Mouse (Mus musculus) monocyte, adult 2 months (primary cell): Measurements from ENCODE around the gene Tmem102.

Source experiments
- DNase-seq, 2 experiments: peaks; one replicate each; pipeline ENCODE4 v3.0.0; 2022; ENCODE audit warnings: low spot score in 2 of 2, low read depth in 1 of 2

Tmem102 gene

DNA sequence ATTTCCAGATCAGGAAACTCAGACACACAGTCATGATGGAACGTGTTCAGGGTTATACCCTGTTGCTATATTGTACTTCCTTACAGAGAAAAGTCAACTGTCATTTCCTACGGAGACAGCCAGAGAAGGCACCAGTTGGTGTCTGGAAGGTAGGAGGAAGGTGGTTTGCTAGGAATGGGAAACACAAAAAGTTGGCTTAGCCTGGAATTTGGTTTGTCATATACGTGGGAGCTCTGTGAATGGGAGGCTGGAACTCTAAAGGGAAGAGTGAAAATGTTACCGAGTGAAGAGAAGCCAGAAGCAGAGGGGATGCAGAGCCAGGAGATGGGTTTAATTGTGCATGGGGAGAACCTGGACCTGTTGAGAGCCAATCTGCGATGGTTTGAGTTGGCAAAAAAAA, 14.0 kb downstream of the Tmem102 start:
- no peak for DNase-seq

DNA sequence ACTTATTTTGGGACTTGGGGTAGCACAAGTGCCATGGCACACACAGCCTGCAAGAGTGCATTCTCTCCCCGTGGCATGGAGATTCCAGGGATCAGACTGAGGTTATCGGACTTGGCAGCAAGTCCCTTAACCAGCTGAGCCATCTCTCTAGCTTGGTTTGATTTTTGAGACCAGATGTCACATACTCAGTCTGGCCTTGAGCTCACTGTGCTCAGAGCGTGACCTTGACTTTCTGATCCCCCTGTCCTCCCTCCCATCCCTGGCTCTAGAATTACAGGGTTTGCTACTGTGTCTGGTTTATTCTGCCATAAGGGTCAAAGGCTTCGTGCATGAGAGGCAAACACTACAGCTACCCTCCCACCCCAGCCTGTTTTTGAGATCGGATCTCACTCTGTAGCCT, 16.0 kb downstream of the Tmem102 start:
- no peak for DNase-seq

DNA sequence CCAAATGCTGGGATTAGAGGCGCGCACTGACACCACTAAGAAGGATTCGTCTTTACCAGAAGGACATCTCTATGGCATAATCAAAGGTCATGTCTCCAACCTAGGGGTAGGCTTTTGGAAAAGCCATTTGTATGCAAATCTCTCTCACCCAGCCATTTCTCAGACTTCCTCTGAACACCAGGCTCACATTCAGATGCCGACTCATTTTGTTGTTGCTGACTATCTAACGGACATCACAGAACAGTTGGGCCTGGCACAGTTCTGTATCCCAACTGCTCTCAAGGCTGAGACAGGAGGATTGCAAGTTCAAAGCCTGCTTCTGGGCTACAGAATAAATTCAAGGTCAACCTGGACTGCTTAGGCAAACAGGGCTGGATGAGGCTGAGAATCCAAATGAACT, 18.1 kb downstream of the Tmem102 start:
- no peak for DNase-seq

DNA sequence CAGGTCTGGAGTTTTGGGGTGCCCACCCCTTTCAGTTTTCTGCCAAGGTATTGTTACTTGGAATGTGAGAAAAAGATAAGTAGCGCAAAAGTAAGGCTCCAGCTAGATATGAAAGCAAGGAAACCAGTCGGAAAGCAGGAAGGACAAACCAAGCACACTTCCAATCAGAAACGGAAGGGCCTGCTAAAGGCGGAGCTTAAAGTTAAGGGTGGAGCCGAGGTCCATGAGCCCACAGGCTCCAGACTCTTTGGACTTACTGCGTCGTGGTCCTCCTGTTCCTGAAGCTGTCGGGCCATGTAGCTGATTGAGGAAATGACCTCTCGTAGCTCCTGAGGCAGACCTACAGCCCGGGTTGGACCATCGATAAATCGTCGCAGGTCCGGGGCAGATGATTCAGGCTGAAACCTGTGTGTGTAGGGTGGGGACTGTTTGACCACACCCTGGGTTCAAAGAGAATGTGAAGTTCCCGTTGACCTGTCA, 20.6 kb downstream of the Tmem102 start:
- DNase-seq, result no peak

- no peak for DNase-seq
Measured at GRCm38 (mm10) chr11:69781828-69782227, 23.6 kb downstream of the Tmem102 start.

DNA sequence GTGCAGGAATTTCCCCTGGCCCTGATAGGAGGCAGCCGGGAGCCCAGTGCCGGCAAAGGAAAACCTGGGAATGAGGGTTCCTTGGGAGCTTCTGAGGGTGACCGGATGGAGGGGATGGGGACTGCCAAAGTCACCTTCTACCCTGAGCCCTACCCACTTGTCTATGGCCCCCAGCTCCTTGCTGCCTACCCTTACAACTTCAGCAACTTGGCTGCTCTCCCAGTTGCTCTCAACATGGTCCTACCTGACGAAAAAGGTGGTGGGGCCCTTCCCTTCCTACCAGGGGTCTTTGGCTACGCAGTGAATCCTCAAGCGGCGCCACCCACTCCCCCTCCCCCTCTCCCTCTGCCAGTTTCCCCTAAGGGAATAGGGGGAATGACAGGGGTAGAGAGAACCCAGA, 26.4 kb downstream of the Tmem102 start:
- no peak for DNase-seq

- no peak for DNase-seq
Measured at GRCm38 (mm10) chr11:69778258-69778982, 27.0 kb downstream of the Tmem102 start.

GRCm38 (mm10) chr11:69777504-69778257, 27.7 kb downstream of the Tmem102 start:
- DNase-seq, result no peak

GRCm38 (mm10) chr11:69776488-69776887, 28.9 kb downstream of the Tmem102 start:
- DNase-seq, result no peak

- DNase-seq, result no peak
Measured at GRCm38 (mm10) chr11:69775716-69776115, 29.7 kb downstream of the Tmem102 start.

GRCm38 (mm10) chr11:69774961-69775360, 30.5 kb downstream of the Tmem102 start:
- no peak for DNase-seq

DNA sequence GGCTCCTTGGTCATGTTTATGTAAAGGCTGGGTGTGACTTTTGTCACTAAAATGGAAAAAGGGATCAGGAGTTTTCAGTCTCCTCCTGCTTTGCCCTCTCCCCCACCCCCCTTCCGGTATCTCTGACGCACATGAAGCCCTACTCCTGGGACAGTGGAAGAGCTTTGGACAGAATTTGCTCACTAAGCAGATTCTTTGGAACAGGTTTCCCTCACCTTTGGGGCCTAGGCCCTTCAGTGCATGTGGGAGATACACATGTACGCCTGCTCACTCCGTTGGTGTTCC, 37.9 kb downstream of the Tmem102 start:
- no peak for DNase-seq

DNA sequence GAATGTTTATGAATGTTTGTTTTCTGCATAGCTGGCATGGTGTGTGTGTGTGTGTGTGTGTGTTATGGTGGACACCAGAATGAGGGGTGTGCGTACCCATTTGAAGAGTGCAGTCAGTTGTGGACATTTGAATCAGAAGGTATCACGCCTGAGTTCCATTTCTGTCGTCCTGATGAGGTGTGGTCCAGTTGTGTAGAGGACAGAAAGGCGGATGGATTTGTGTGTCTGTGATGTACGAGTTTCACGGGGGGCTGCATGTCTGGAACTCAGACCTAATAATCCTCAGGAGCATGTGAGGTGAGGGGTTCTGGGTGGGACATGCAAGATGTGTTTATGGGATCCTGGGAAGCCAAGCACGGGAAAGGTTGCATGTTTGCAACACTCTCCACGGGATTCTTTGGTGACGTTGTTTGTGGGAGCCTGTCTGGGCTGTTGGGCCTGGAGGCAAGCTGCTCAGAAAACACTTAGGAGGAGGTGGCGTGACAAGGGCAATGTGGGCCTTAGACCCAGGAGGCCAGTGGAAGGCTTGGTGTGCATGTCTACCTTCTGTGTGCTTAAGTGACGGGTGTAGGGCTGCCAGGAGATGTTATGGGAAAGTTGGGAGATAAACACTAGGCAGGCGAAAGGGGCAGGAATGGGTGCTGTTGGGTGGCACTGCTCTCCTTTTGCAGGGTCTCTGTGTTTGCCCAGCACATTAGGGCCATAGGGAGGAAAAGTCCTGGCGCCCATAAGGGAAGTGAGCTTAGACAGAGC, 38.4 kb downstream of the Tmem102 start:
- no peak for DNase-seq

GRCm38 (mm10) chr11:69766126-69766609, 39.3 kb downstream of the Tmem102 start:
- no peak for DNase-seq

GRCm38 (mm10) chr11:69765221-69766125, 40.0 kb downstream of the Tmem102 start, which contains the start of gene Zbtb4:
Zbtb4 (plus strand) TSS chr11:69765912.
- DNase-seq, result no peak

DNA sequence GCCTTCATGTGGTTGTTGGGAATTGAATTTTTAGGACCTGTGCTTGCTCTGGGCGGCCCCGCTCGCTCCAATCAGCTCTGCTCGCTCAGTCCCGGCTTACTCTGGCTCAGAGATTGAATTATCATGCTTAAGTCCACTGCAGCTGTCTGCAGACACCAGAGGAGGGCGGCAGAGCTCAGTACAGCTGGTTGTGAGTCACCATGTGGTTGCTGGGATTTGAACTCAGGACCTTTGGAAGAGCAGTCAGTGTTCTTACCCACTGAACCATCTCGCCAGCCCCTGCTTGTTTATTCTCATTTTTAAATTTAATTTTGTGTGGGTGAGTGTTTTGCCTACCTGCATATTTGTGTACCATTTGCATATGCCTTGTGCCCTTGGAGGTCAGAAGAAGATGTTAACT, 41.9 kb downstream of the Tmem102 start:
- DNase-seq, result no peak

DNA sequence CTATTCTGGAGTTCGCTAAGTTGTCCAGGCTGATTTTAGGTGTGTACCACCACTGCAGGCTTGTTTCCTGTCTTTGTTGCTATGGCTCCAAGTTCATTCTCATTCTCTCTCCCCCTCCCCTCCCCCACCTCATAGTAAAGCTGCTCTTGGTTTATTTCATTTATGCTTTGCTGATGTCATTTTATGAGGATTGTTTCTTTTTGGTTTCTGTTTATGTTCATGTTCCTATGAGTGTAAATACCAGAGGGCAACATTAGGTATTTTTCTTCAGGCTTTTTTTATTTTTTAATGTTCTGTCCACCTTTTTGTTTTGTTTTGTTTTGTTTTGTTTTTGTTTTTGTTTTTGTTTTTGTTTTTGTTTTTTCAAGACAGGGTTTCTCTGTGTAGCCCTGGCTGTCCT, 43.6 kb downstream of the Tmem102 start, which contains the start of gene Slc35g3:
Gene Slc35g3 (minus strand): TSS at position 101 of the 400 bp plus-strand sequence.
- no peak for DNase-seq

DNA sequence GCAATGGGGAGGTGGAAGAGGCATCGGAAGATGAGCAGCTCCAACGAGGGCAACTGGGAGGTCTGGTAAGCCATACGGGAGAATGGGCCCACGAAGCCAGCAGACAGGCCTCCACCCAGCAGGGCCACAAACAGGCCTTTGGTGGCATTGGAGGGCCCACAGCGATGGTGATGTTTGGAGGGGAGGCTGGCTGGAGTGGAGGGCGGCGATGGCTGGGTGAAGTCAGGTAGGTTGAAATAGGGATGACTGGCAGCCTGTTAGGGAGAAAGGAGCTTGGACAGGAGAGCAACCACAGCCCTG, 44.6 kb downstream of the Tmem102 start:
- DNase-seq, result no peak

DNA sequence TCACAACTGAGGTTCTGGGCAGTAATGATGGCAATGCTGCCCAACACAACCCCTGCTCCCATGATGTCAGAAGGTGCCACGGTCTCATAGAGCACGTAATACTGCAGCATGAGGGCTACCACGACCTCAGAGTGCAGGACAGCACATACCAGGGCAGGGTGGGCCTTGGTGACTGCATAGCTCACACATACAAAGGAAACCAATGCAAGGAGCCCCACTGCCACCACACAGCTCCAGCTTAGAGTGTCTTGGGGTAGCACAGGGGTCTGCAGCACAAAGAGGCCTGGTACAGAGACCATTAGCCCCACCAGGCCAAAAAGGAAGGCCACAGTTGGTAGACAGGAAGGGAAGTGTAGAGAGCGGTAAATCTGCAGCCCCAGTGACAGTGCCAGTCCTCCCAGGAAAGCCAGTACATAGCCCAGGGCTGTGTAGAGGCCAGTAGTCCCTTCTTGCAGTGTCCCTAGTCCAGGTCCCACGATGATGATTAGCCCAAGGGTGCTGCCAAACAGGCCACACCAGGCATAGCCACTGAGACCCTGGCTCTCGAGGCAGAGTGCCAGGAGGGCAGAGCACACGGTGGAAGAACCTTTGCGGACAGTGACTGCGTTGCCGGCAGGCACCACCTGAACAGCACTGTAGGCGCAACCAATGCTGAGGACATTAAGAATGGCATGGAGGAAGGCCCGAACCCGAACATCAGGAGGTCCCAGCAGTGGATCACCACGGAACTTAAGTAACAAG, 45.1 kb downstream of the Tmem102 start:
- DNase-seq, result no peak
